Mouse (Mus musculus) lung, postnatal 0 days (tissue): ENCODE data around the gene Tmem176b.

Experiments
- CTCF ChIP-seq: IDR thresholded peaks from 2 replicates; pipeline ENCODE4 v1.5.1; 2016; ENCODE audit warnings: antibody characterized with exemption, mild to moderate bottlenecking
- EP300 ChIP-seq: IDR thresholded peaks from 2 replicates; pipeline ENCODE4 v1.6.1; 2016; ENCODE audit warnings: antibody characterized with exemption, mild to moderate bottlenecking, control low read depth

DNA sequence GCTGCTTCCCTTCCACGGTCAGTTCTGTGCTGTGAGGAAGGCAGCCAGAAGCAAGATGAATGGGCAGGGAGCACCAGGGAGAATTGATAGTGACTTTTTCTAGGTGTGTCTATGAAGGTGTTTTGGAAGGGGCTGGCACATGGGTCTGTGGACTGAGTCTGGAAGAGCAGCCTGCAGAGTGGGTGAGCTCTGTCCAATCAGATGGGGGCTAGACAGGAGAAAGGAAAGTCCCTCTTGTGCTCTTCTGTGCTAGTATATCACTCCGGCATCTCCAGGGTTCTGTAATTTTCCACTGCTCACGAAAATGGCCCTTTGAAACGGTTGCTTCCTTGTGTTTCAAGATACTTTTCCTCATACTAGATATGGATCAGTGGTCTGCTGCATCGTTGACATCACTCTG, 31.3 kb upstream of the Tmem176b start, which contains the start of gene Aoc1:
- TF ChIP-seq CTCF (no peak), EP300 (no peak)
